Mouse (Mus musculus): ENCODE measurements around the gene Ldhc. TPM values are rescaled to one million over a fixed set of nuclear protein-coding genes. Genes with fewer than 3 reads are reported as not detected.

Ldhc gene
- polyA plus RNA-seq, 1 experiment from 2014 or later: not detected

DNA sequence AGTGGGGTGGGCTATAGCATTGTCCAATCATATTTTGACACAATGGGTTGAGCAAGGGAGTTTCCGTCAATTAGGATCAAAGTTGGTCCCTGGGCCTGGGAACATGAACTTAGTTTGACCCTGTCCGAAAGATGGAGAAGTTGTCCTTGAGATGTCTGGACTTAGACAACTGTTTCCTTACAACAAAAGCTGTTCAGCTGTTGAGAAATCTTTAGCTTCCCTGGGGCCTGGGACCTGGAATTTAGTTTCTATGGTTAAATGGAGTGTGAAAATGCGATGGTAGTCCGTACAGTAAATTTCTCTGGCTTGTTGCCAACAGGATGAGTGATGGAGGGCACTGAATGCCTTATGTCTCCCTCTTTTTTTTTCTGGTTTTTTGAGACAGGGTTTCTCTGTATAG is 61.1 kb downstream of the Ldhc start:
- WGBS: 84% methylated on average over 4 of the region's 4 CpGs
- no peaks in the 10 kb centered on the region; the same call in 1 of the 2 replicates for H3K4me1 ChIP-seq (ENCODE audit: control insufficient read depth, insufficient read depth, low read length)
- no peak overlapping the region for H3K4me3 ChIP-seq (ENCODE audit: low read depth, low read length)
- H3K9me3 ChIP-seq (replicated peaks; ENCODE audit: control insufficient read depth, low read length): no peaks in the 10 kb centered on the region
- no peaks in the 10 kb centered on the region for H3K27me3 ChIP-seq (ENCODE audit: control insufficient read depth, insufficient read depth, low read length)
- no peaks in the 10 kb centered on the region for H3K36me3 ChIP-seq (replicated peaks; ENCODE audit: control insufficient read depth, insufficient read depth, low read depth, low read length)
- no peak overlapping the region for H3K9ac ChIP-seq (replicated peaks; ENCODE audit: low read length)
- H3K4me2 ChIP-seq (ENCODE audit: low read depth, low read length): no peak overlapping the region
- ATAC-seq (replicated peaks; ENCODE audit: insufficient number of reproducible peaks, low FRiP score, low TSS enrichment, low read depth) (no peak), DNase-seq (ENCODE audit: low spot score) (no peak)
- H3K27ac ChIP-seq (replicated peaks; ENCODE audit: low read depth, low read length): no peak overlapping the region

Other genes with a start within 250 kb of the Ldhc start
- 10.8 and 11.6 TPM in 2 replicates for gene Sergef, start 221.4 kb upstream of the Ldhc start, polyA plus RNA-seq (2014; fragmentation: Nextera tagmentation; extraction: Ambion mirVana)
- 0.29 and 0.66 TPM in 2 replicates for gene Tph1, start 188.7 kb upstream of the Ldhc start, polyA plus RNA-seq (2014; fragmentation: Nextera tagmentation; extraction: Ambion mirVana)
- 45.6 and 51.7 TPM in 2 replicates for gene Saal1, start 150.5 kb upstream of the Ldhc start, polyA plus RNA-seq (2014; fragmentation: Nextera tagmentation; extraction: Ambion mirVana)
- not detected in 2 replicates for gene Saa3, start 145.5 kb upstream of the Ldhc start, polyA plus RNA-seq (2014; fragmentation: Nextera tagmentation; extraction: Ambion mirVana)
- gene Saa4, start 128.6 kb upstream of the Ldhc start, polyA plus RNA-seq (2014; fragmentation: Nextera tagmentation; extraction: Ambion mirVana): not detected in 2 replicates
- 0.67 and 0.89 TPM in 2 replicates for gene Saa1, start 118.2 kb upstream of the Ldhc start, polyA plus RNA-seq (2014; fragmentation: Nextera tagmentation; extraction: Ambion mirVana)
- gene Saa2, start 109.4 kb upstream of the Ldhc start, polyA plus RNA-seq (2014; fragmentation: Nextera tagmentation; extraction: Ambion mirVana): 1.4 and 1.6 TPM in 2 replicates
- gene Hps5, start 65.1 kb upstream of the Ldhc start, polyA plus RNA-seq (2014; fragmentation: Nextera tagmentation; extraction: Ambion mirVana): 14.8 and 18.8 TPM in 2 replicates
- gene Gtf2h1, start 65.1 kb upstream of the Ldhc start, polyA plus RNA-seq (2014; fragmentation: Nextera tagmentation; extraction: Ambion mirVana): 60.2 and 64.0 TPM in 2 replicates
- 1,561 and 1,765 TPM in 2 replicates for gene Ldha, start 19.7 kb upstream of the Ldhc start, polyA plus RNA-seq (2014; fragmentation: Nextera tagmentation; extraction: Ambion mirVana)
- 306 and 341 TPM in 2 replicates for gene Tsg101, start 58.8 kb downstream of the Ldhc start, polyA plus RNA-seq (2014; fragmentation: Nextera tagmentation; extraction: Ambion mirVana)
- gene Uevld, start 97.3 kb downstream of the Ldhc start, polyA plus RNA-seq (2014; fragmentation: Nextera tagmentation; extraction: Ambion mirVana): 13.1 and 14.8 TPM in 2 replicates
- not detected in 2 replicates for gene Gm9999, start 122.4 kb downstream of the Ldhc start, polyA plus RNA-seq (2014; fragmentation: Nextera tagmentation; extraction: Ambion mirVana)
- gene Spty2d1, start 147.2 kb downstream of the Ldhc start, polyA plus RNA-seq (2014; fragmentation: Nextera tagmentation; extraction: Ambion mirVana): 13.5 and 14.5 TPM in 2 replicates
- gene Tmem86a, start 189.4 kb downstream of the Ldhc start, polyA plus RNA-seq (2014; fragmentation: Nextera tagmentation; extraction: Ambion mirVana): 11.6 and 12.3 TPM in 2 replicates

Measured in embryonic facial prominence, embryonic 11.5 days (tissue).